Mouse (Mus musculus) myocyte (in vitro differentiated cells): ENCODE results near the gene Evi5l. TPM values are rescaled to one million over a fixed set of nuclear protein-coding genes. Genes with fewer than 3 reads are reported as not detected.

ENCODE experiments used
- H3K27me3 ChIP-seq: one replicate; pipeline ENCODE4 v1.6.1; 2011; ENCODE audit not compliant: control insufficient read depth, insufficient read depth, insufficient read length
- H3K36me3 ChIP-seq: one replicate; pipeline ENCODE4 v1.6.1; 2011; ENCODE audit not compliant: control insufficient read depth, insufficient read depth
- H3K4me2 ChIP-seq: one replicate; pipeline ENCODE4 v1.6.1; 2011; ENCODE audit warnings: low read depth, control low read depth
- H3K4me3 ChIP-seq: one replicate; pipeline ENCODE4 v1.5.1; 2011; ENCODE audit warnings: mild to moderate bottlenecking, control low read depth, moderate library complexity
- H3K79me2 ChIP-seq: one replicate; pipeline ENCODE4 v1.6.1; 2011; ENCODE audit not compliant: control insufficient read depth, insufficient read depth
- H3ac ChIP-seq: one replicate; pipeline ENCODE4 v1.6.1; 2011; ENCODE audit not compliant: control insufficient read depth, insufficient read length
- CEBPB ChIP-seq: IDR thresholded peaks from 2 replicates; pipeline ENCODE4 v1.6.1; 2011; ENCODE audit warnings: mild to moderate bottlenecking, moderate library complexity; ENCODE audit not compliant: poor library complexity, insufficient read depth, severe bottlenecking
- E2F4 ChIP-seq: IDR thresholded peaks from one replicate; pipeline ENCODE4 v1.6.1; 2011; ENCODE audit warnings: mild to moderate bottlenecking, control low read depth, moderate library complexity; ENCODE audit not compliant: insufficient read depth
- MAX ChIP-seq: IDR thresholded peaks from one replicate; pipeline ENCODE4 v1.6.1; 2011; ENCODE audit warnings: low read depth, mild to moderate bottlenecking, control low read depth
- MYOD1 ChIP-seq, 3 experiments: IDR thresholded peaks; one replicate each; pipeline ENCODE4 v1.6.1; 2011; ENCODE audit warnings: control low read depth in 2 of 3, low read depth in 2 of 3, mild to moderate bottlenecking in 2 of 3, moderate library complexity in 1 of 3; ENCODE audit not compliant: insufficient read length in 2 of 3, control insufficient read depth in 1 of 3
- MYOG ChIP-seq, 3 experiments: IDR thresholded peaks; one replicate each; pipeline ENCODE4 v1.6.1; 2011; ENCODE audit warnings: control low read depth in 2 of 3, low read depth in 2 of 3, mild to moderate bottlenecking in 2 of 3; ENCODE audit not compliant: insufficient read length in 2 of 3, control insufficient read depth in 1 of 3, insufficient read depth in 1 of 3
- POLR2A ChIP-seq: IDR thresholded peaks from one replicate; pipeline ENCODE4 v1.6.1; 2011; ENCODE audit warnings: low read depth, mild to moderate bottlenecking, control low read depth, moderate library complexity; ENCODE audit not compliant: insufficient read length
- POLR2AphosphoS2 ChIP-seq: IDR thresholded peaks from one replicate; pipeline ENCODE4 v1.6.1; 2011; ENCODE audit warnings: low read depth, control low read depth; ENCODE audit not compliant: insufficient read length
- REST ChIP-seq: IDR thresholded peaks from one replicate; pipeline ENCODE4 v1.6.1; 2011; ENCODE audit warnings: mild to moderate bottlenecking, control low read depth, moderate library complexity; ENCODE audit not compliant: insufficient read depth, insufficient read length
- SRF ChIP-seq: IDR thresholded peaks from one replicate; pipeline ENCODE4 v1.6.1; 2011; ENCODE audit warnings: low read depth; ENCODE audit not compliant: control insufficient read depth, insufficient read length
- TCF12 ChIP-seq: IDR thresholded peaks from one replicate; pipeline ENCODE4 v1.6.1; 2011; ENCODE audit warnings: mild to moderate bottlenecking, control low read depth; ENCODE audit not compliant: poor library complexity, insufficient read depth, severe bottlenecking
- TCF3 ChIP-seq: IDR thresholded peaks from one replicate; pipeline ENCODE4 v1.6.1; 2011; ENCODE audit warnings: low read depth, control low read depth; ENCODE audit not compliant: insufficient read length
- USF1 ChIP-seq: IDR thresholded peaks from one replicate; pipeline ENCODE4 v1.6.1; 2011; ENCODE audit warnings: low read depth, mild to moderate bottlenecking, control low read depth, moderate library complexity
- polyA plus RNA-seq: library from polyadenylated mRNA; unstranded; fragments of >200 nt; fragmentation: generic; extraction: Trizol; gene quantifications from one replicate; pipeline ENCODE4 v1.2.1, GENCODE M21; 2012; ENCODE audit warnings: missing spikeins

The Evi5l gene
- polyA plus RNA-seq, 1 experiment, result 18.0 TPM

GRCm38 (mm10) chr8:4212809-4213209 is 46.4 kb downstream of the Evi5l start:
- H3K79me2 ChIP-seq, result no peaks in the 10 kb centered on the region
- no peak overlapping the region for H3K4me3 ChIP-seq
- H3K36me3 ChIP-seq, result no peaks in the 10 kb centered on the region
- no peak for TF ChIP-seq E2F4
- TF ChIP-seq MAX, result no peak
- no peak for TF ChIP-seq CEBPB
- peak overlapping the region; percentile 77 for H3K4me2 ChIP-seq
- H3ac ChIP-seq, result peak overlapping the region; percentile 11
- H3K27me3 ChIP-seq, result peaks cover 8% of the 10 kb centered on the region

- H3K27me3 ChIP-seq, result peaks cover 12% of the 10 kb centered on the region
- H3K4me2 ChIP-seq, result peak overlapping the region; percentile 77
- peak overlapping the region; percentile 11 for H3K4me3 ChIP-seq
Measured at GRCm38 (mm10) chr8:4213210-4214005, 47.0 kb downstream of the Evi5l start.

GRCm38 (mm10) chr8:4214006-4214980 is 47.9 kb downstream of the Evi5l start:
- Histone ChIP-seq H3K79me2 (no peaks in the 10 kb centered on the region), H3K4me3 (peak overlapping the region; percentile 11)

More at GRCm38 (mm10) chr8:4213210-4214005, 47.0 kb downstream of the Evi5l start:
- peak overlapping the region; percentile 11 for H3ac ChIP-seq
- no peak for TF ChIP-seq TCF3
- TF ChIP-seq POLR2AphosphoS2, result no peak
- no peak for TF ChIP-seq SRF
- TF ChIP-seq REST, result no peak
- TF ChIP-seq MYOD1 (IDR thresholded peaks at IDR 0.05; ENCODE audit: control insufficient read depth in 1 of 3, insufficient read length in 2 of 3, low read depth in 2 of 3), result no peak
- no peak for TF ChIP-seq MYOG (IDR thresholded peaks at IDR 0.05; ENCODE audit: control insufficient read depth in 1 of 3, insufficient read depth in 1 of 3, insufficient read length in 2 of 3, low read depth in 2 of 3)
- no peak for TF ChIP-seq POLR2A
- TF ChIP-seq E2F4, result no peak
- no peak for TF ChIP-seq TCF12
- no peak for TF ChIP-seq MAX
- no peak for TF ChIP-seq CEBPB
- no peak for TF ChIP-seq USF1
- H3K36me3 ChIP-seq, result no peaks in the 10 kb centered on the region
- H3K79me2 ChIP-seq, result no peaks in the 10 kb centered on the region

GRCm38 (mm10) chr8:4216296-4216695 is 49.9 kb downstream of the Evi5l start:
- peaks cover 17% of the 10 kb centered on the region for H3K27me3 ChIP-seq
- H3K79me2 ChIP-seq, result no peaks in the 10 kb centered on the region
- no peak overlapping the region for H3ac ChIP-seq
- H3K4me3 ChIP-seq, result no peak overlapping the region
- no peak overlapping the region for H3K4me2 ChIP-seq
- no peak for TF ChIP-seq MAX
- no peak for TF ChIP-seq POLR2AphosphoS2
- TF ChIP-seq TCF12, result no peak
- no peak for TF ChIP-seq E2F4
- no peak for TF ChIP-seq REST
- no peak for TF ChIP-seq CEBPB
- H3K36me3 ChIP-seq, result no peaks in the 10 kb centered on the region

More at GRCm38 (mm10) chr8:4214006-4214980, 47.9 kb downstream of the Evi5l start:
- no peak for TF ChIP-seq MYOG (IDR thresholded peaks at IDR 0.05; ENCODE audit: control insufficient read depth in 1 of 3, insufficient read depth in 1 of 3, insufficient read length in 2 of 3, low read depth in 2 of 3)
- no peak for TF ChIP-seq MAX
- TF ChIP-seq TCF3, result no peak
- TF ChIP-seq TCF12, result no peak
- no peak for TF ChIP-seq USF1
- TF ChIP-seq POLR2A, result no peak
- TF ChIP-seq REST, result no peak
- H3K27me3 ChIP-seq, result peaks cover 12% of the 10 kb centered on the region
- H3ac ChIP-seq, result peak overlapping the region; percentile 11
- H3K36me3 ChIP-seq, result no peaks in the 10 kb centered on the region
- peak overlapping the region; percentile 77 for H3K4me2 ChIP-seq
